Mouse (Mus musculus): ENCODE results near the gene Glrx2.
"Not testable (repeated sequence)": the region's sequence is repeated elsewhere in the genome, so short reads cannot be mapped to it uniquely, and the experiment has no call there.

Gene Glrx2

GRCm38 (mm10) chr1:143716038-143716437 is at the start of gene Glrx2:
TSS of gene Glrx2 (plus strand) at chr1:143716338.
- not testable (repeated sequence) for DNase-seq (ENCODE audit: low spot score in 2 of 2)

- DNase-seq (ENCODE audit: low spot score in 2 of 2): no peak
Measured at GRCm38 (mm10) chr1:143675734-143676361, 40.3 kb upstream of the Glrx2 start.

GRCm38 (mm10) chr1:143681108-143681507 is 35.0 kb upstream of the Glrx2 start:
- no peak for DNase-seq (ENCODE audit: low spot score in 2 of 2)

GRCm38 (mm10) chr1:143684849-143685248 is 31.3 kb upstream of the Glrx2 start:
- no peak for DNase-seq (ENCODE audit: low spot score in 2 of 2)

GRCm38 (mm10) chr1:143701736-143702135 is 14.4 kb upstream of the Glrx2 start:
- DNase-seq (ENCODE audit: low spot score in 2 of 2): no peak

GRCm38 (mm10) chr1:143702141-143702740 is 13.9 kb upstream of the Glrx2 start:
- DNase-seq (ENCODE audit: low spot score in 2 of 2): peak in 1 of 2 experiments; percentile 13

- DNase-seq (ENCODE audit: low spot score in 2 of 2): peak; percentile 74 to 91
Measured at GRCm38 (mm10) chr1:143702741-143703262, 13.3 kb upstream of the Glrx2 start, which contains the start of gene Cdc73. TSS of gene Cdc73 (minus strand) at chr1:143702893.

- no peak for DNase-seq (ENCODE audit: low spot score in 2 of 2)
Measured at GRCm38 (mm10) chr1:143707006-143707405, 9.1 kb upstream of the Glrx2 start.

- DNase-seq (ENCODE audit: low spot score in 2 of 2): no peak
Measured at GRCm38 (mm10) chr1:143708361-143708760, 7.8 kb upstream of the Glrx2 start.

GRCm38 (mm10) chr1:143709966-143710626 is 6.0 kb upstream of the Glrx2 start:
- no peak for DNase-seq (ENCODE audit: low spot score in 2 of 2)

- DNase-seq (ENCODE audit: low spot score in 2 of 2): no peak
Measured at GRCm38 (mm10) chr1:143710627-143710976, 5.5 kb upstream of the Glrx2 start.

- no peak for DNase-seq (ENCODE audit: low spot score in 2 of 2)
Measured at GRCm38 (mm10) chr1:143724456-143725064, 8.4 kb downstream of the Glrx2 start.

- no peak for DNase-seq (ENCODE audit: low spot score in 2 of 2)
Measured at GRCm38 (mm10) chr1:143727701-143728445, 11.7 kb downstream of the Glrx2 start.

- no peak for DNase-seq (ENCODE audit: low spot score in 2 of 2)
Measured at GRCm38 (mm10) chr1:143730899-143731298, 14.8 kb downstream of the Glrx2 start.

GRCm38 (mm10) chr1:143731691-143732090 is 15.6 kb downstream of the Glrx2 start:
- DNase-seq (ENCODE audit: low spot score in 2 of 2): no peak

GRCm38 (mm10) chr1:143733914-143734410 is 17.8 kb downstream of the Glrx2 start:
- no peak for DNase-seq (ENCODE audit: low spot score in 2 of 2)

- DNase-seq (ENCODE audit: low spot score in 2 of 2): no peak
Measured at GRCm38 (mm10) chr1:143738811-143739210, 22.7 kb downstream of the Glrx2 start.

- DNase-seq (ENCODE audit: low spot score in 2 of 2): peak; percentile 69 to 89
Measured at GRCm38 (mm10) chr1:143739361-143740350, 23.5 kb downstream of the Glrx2 start.

- DNase-seq (ENCODE audit: low spot score in 2 of 2): peak in 1 of 2 experiments; percentile 27
Measured at GRCm38 (mm10) chr1:143740581-143740980, 24.4 kb downstream of the Glrx2 start.

- no peak for DNase-seq (ENCODE audit: low spot score in 2 of 2)
Measured at GRCm38 (mm10) chr1:143741331-143741730, 25.2 kb downstream of the Glrx2 start.
